Mouse (Mus musculus) intestine, embryonic 14.5 days (tissue): ENCODE measurements around the gene Hoxc13. TPM values are rescaled to one million over a fixed set of nuclear protein-coding genes. Genes with fewer than 3 reads are reported as not detected.

Source experiments
- ATAC-seq: fragments of 200-750 bp; cut with Nextera tagmentation; replicated peaks from 2 replicates; pipeline ENCODE4 v1.8.0; 2017; ENCODE audit warnings: low read depth, moderate number of reproducible peaks, moderate TSS enrichment, moderate library complexity; ENCODE audit not compliant: low FRiP score, low TSS enrichment
- DNase-seq: peaks from one replicate; pipeline ENCODE4 v3.0.0-alpha.2; 2018; ENCODE audit warnings: low spot score
- H3K27ac ChIP-seq: fragments of 300-500 bp; sonication (generic); 2 replicates; pipeline ENCODE4 v1.5.1; 2014; ENCODE audit warnings: low read depth, mild to moderate bottlenecking, control low read depth
- H3K27me3 ChIP-seq: fragments of 300-500 bp; sonication (generic); replicated peaks from 2 replicates; pipeline ENCODE4 v1.6.1; 2014; ENCODE audit warnings: low read length, control low read depth; ENCODE audit not compliant: control insufficient read depth, insufficient read depth
- H3K36me3 ChIP-seq: fragments of 300-500 bp; sonication (generic); 2 replicates; pipeline ENCODE4 v1.6.1; 2014; ENCODE audit warnings: low read length, control low read depth; ENCODE audit not compliant: control insufficient read depth, insufficient read depth
- H3K4me1 ChIP-seq: fragments of 300-500 bp; sonication (generic); replicated peaks from 2 replicates; pipeline ENCODE4 v1.6.1; 2014; ENCODE audit warnings: low read length, control low read depth, mixed read lengths; ENCODE audit not compliant: control insufficient read depth, insufficient read depth
- H3K4me2 ChIP-seq: fragments of 300-500 bp; sonication (generic); 2 replicates; pipeline ENCODE4 v1.6.1; 2014; ENCODE audit warnings: low read length
- H3K4me3 ChIP-seq: fragments of 300-500 bp; sonication (generic); 2 replicates; pipeline ENCODE4 v1.5.1; 2014; ENCODE audit warnings: low read depth, low read length, control low read depth, mixed read lengths
- H3K9ac ChIP-seq: fragments of 300-500 bp; sonication (generic); 2 replicates; pipeline ENCODE4 v1.6.1; 2014; ENCODE audit warnings: mild to moderate bottlenecking, low read length
- H3K9me3 ChIP-seq: fragments of 300-500 bp; sonication (generic); 2 replicates; pipeline ENCODE4 v1.6.1; 2016; ENCODE audit warnings: low read length, control low read depth; ENCODE audit not compliant: control insufficient read depth
- WGBS: fragments of 180-500 bp; shearing (Covaris S2); extraction: QIAGEN DNeasy Blood & Tissue Kit; methylation state at CpG from one replicate; pipeline ENCODE4 v1.1.7; 2014; 5-methylcytosine and 5-hydroxymethylcytosine counted together
- polyA plus RNA-seq: library from polyadenylated mRNA; unstranded; fragments of >200 nt; fragmentation: Nextera tagmentation; extraction: Ambion mirVana; gene quantifications from 2 replicates; pipeline ENCODE4 v1.2.1, GENCODE M21; 2014

The Hoxc13 gene
- polyA plus RNA-seq, 1 experiment from 2014 or later: not detected

- H3K27ac ChIP-seq: no peak overlapping the region
- no peaks in the 10 kb centered on the region for H3K36me3 ChIP-seq
- no peaks in the 10 kb centered on the region for H3K4me1 ChIP-seq
- 3% methylated on average over 21 of the region's 21 CpGs for WGBS
- peak overlapping the region; percentile 14; the same call in 1 of the 2 replicates for H3K4me2 ChIP-seq
- peaks cover 98% of the 10 kb centered on the region for H3K27me3 ChIP-seq
- H3K9ac ChIP-seq: no peak overlapping the region
- ATAC-seq (no peak), DNase-seq (no peak)
- H3K4me3 ChIP-seq: no peak overlapping the region
- H3K9me3 ChIP-seq: no peaks in the 10 kb centered on the region
Observed at GRCm38 (mm10) chr15:102972254-102972653, 51.4 kb downstream of the Hoxc13 start.

DNA sequence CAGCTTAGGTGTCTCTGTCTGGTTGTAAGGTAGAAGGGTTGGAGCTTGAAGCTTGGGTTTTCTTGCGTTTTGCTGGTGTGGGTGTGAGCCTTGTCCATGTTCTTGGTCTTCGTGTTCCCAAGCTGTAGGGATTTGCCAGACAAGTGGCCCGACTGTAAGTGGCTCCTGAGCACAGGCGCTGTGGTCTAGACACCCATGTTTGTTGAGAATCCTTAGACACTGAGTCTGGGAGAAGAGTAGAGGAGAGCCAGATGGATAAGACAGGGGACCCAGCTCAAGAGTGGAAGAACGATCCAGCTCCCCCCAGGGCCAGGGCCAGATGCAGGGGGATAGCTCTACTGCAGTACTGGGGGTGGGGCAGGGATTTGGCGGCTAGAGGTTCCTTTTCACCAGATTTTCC is 51.9 kb downstream of the Hoxc13 start:
- ATAC-seq (no peak), DNase-seq (no peak)
- no peak overlapping the region for H3K4me3 ChIP-seq
- H3K4me2 ChIP-seq: peak overlapping the region; percentile 14; the same call in 1 of the 2 replicates
- H3K27ac ChIP-seq: no peak overlapping the region
- H3K4me1 ChIP-seq: no peaks in the 10 kb centered on the region
- H3K9me3 ChIP-seq: no peaks in the 10 kb centered on the region
- peaks cover 98% of the 10 kb centered on the region for H3K27me3 ChIP-seq
- H3K36me3 ChIP-seq: no peaks in the 10 kb centered on the region
- 3% methylated on average over 6 of the region's 6 CpGs for WGBS
- no peak overlapping the region for H3K9ac ChIP-seq

- peaks cover 100% of the 10 kb centered on the region for H3K27me3 ChIP-seq
- 7% methylated on average over 7 of the region's 7 CpGs for WGBS
- no peaks in the 10 kb centered on the region for H3K4me1 ChIP-seq
- no peaks in the 10 kb centered on the region for H3K36me3 ChIP-seq
- H3K9me3 ChIP-seq: no peaks in the 10 kb centered on the region
- no peak for ATAC-seq
- no peak for DNase-seq
- no peak overlapping the region for H3K27ac ChIP-seq
- H3K9ac ChIP-seq: no peak overlapping the region
- H3K4me3 ChIP-seq: 0 out of 2 replicates have a peak overlapping the region, but pooled peaks have one; percentile 12
- H3K4me2 ChIP-seq: 0 out of 2 replicates have a peak overlapping the region, but pooled peaks have one; percentile 4
Observed at GRCm38 (mm10) chr15:102975034-102975433, 54.1 kb downstream of the Hoxc13 start.

DNA sequence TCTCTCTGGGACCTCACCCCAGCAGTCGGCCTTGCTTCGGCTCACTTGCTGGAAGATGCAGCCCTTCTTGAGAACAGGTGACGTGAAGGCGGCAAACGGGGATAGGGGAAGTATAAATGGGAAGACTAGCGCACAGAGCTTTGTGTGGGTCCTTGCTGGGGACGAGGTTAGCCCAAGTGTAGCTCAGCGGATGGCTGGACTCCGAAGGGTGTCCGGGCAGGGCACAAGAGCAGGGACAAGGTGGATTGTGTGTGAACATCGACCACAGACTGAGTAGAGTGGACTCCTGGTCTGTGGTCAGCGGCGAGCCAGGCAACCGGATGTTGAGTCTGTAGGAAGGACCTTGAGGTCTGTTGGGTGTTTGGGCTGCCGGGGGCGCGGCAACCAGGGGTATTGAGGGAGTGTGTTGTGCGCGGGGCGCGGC is 54.8 kb downstream of the Hoxc13 start:
- Histone ChIP-seq H3K27ac (no peak overlapping the region), H3K9ac (no peak overlapping the region), H3K27me3 (peaks cover 100% of the 10 kb centered on the region), H3K4me1 (no peaks in the 10 kb centered on the region), H3K4me3 (0 out of 2 replicates have a peak overlapping the region, but pooled peaks have one; percentile 12), H3K9me3 (no peaks in the 10 kb centered on the region), H3K36me3 (no peaks in the 10 kb centered on the region), H3K4me2 (peak overlapping the region; percentile 36)
- 1% methylated on average over 21 of the region's 21 CpGs for WGBS
- no peak for ATAC-seq
- DNase-seq: peak; percentile 74

GRCm38 (mm10) chr15:102976171-102976570 is 55.3 kb downstream of the Hoxc13 start, which contains the start of gene Hoxc9:
Gene Hoxc9 (plus strand): TSS chr15:102976439.
- WGBS: under 1% methylated on average over 15 of the region's 20 CpGs
- H3K36me3 ChIP-seq: no peaks in the 10 kb centered on the region
- peak within 1 kb of the TSS; percentile 36 for H3K4me2 ChIP-seq
- ATAC-seq: no peak
- H3K4me1 ChIP-seq: no peaks in the 10 kb centered on the region
- peaks cover 100% of the 10 kb centered on the region for H3K27me3 ChIP-seq
- H3K9me3 ChIP-seq: no peaks in the 10 kb centered on the region
- no peak within 1 kb of the TSS for H3K27ac ChIP-seq
- no peak for DNase-seq
- no peak within 1 kb of the TSS for H3K9ac ChIP-seq
- peak within 1 kb of the TSS; percentile 12 for H3K4me3 ChIP-seq

DNA sequence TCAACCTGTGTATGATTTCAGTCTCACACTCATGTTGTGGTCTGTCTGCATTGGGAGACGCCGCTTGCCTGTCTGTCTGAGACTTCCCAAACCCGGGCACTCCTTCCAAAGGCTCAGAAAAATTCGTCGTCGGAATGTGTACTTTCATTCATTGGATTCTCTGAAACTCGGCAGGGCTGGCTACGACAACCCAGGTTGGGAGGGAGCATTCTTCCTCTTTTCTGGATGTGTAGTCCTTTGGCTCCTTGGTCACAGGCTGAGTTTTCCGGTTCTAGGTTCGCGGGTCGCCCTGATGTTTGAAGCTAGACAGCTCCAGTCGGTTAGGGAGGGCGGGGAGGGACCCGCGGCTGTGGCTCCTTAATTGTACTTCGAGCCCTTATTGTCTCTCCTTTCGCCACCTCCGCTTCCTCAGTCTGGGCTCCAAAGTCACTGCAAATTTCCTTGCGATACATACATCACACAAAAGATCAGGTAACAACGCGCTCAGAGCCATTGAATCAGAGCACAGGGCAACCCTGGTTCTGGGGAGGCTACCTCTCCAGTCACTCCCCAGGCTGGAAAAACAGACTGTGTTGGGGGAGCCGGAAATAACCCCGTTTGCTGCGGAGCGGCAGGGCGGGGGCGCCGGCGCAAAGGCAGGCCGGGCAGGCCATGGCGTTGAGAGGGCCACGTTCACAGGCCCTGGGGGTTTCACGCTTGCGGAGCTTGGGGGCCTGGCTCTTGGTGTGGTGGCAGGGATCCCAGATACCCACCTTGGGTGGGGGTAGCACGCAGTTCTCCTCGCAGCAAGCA is 55.9 kb downstream of the Hoxc13 start:
- H3K4me2 ChIP-seq: peak overlapping the region; percentile 36
- H3K4me1 ChIP-seq: no peaks in the 10 kb centered on the region
- H3K4me3 ChIP-seq: peak overlapping the region; percentile 12
- WGBS: 3% methylated on average over 37 of the region's 37 CpGs
- H3K36me3 ChIP-seq: no peaks in the 10 kb centered on the region
- no peak overlapping the region for H3K9ac ChIP-seq
- DNase-seq (no peak), ATAC-seq (no peak)
- H3K9me3 ChIP-seq: no peaks in the 10 kb centered on the region
- H3K27ac ChIP-seq: no peak overlapping the region
- peaks cover 100% of the 10 kb centered on the region for H3K27me3 ChIP-seq

GRCm38 (mm10) chr15:102977423-102977974 is 56.6 kb downstream of the Hoxc13 start:
- Histone ChIP-seq H3K4me1 (no peaks in the 10 kb centered on the region), H3K4me2 (peak overlapping the region; percentile 36), H3K4me3 (peak overlapping the region; percentile 12), H3K27me3 (peaks cover 100% of the 10 kb centered on the region), H3K36me3 (no peaks in the 10 kb centered on the region), H3K27ac (no peak overlapping the region), H3K9me3 (no peaks in the 10 kb centered on the region), H3K9ac (no peak overlapping the region)
- ATAC-seq: no peak
- DNase-seq: no peak
- 6% methylated on average over 16 of the region's 16 CpGs for WGBS
